Mouse (Mus musculus) brain, embryonic 14.5 days (tissue): Measurements from ENCODE around the gene Zfp990.
"Not testable (repeated sequence)": the region's sequence is repeated elsewhere in the genome, so short reads cannot be mapped to it uniquely, and the experiment has no call there.

Experiments used
- CTCF ChIP-seq: fragments of 200-500 bp; IDR thresholded peaks from 2 replicates; pipeline ENCODE4 v1.5.1; 2012; ENCODE audit warnings: inconsistent platforms, mild to moderate bottlenecking, moderate library complexity, borderline replicate concordance; ENCODE audit not compliant: insufficient read depth, insufficient read length; ENCODE audit errors: extremely low read depth
- POLR2A ChIP-seq: fragments of 200-500 bp; IDR thresholded peaks from 2 replicates; pipeline ENCODE4 v1.6.1; 2012; ENCODE audit warnings: mild to moderate bottlenecking, inconsistent platforms, borderline replicate concordance; ENCODE audit not compliant: poor library complexity, insufficient read depth, insufficient read length, severe bottlenecking; ENCODE audit errors: extremely low read depth

GRCm38 (mm10) chr4:145576623-145577022, 66.1 kb downstream of the Zfp990 start:
- not testable (repeated sequence) for TF ChIP-seq POLR2A, CTCF
